Mouse (Mus musculus) right cerebral cortex, postnatal 14 days (tissue): ENCODE results near the gene Vmn2r50.
"Not testable (repeated sequence)": the region's sequence is repeated elsewhere in the genome, so short reads cannot be mapped to it uniquely, and the experiment has no call there.

Experiments
- DNase-seq: peaks from one replicate; pipeline ENCODE4 v3.0.0; 2022

Vmn2r50 gene

GRCm38 (mm10) chr7:10053196-10053595 lies at the start of gene Vmn2r50:
TSS of gene Vmn2r50 (minus strand) at chr7:10053296.
- DNase-seq = not testable (repeated sequence)

GRCm38 (mm10) chr7:9992157-9992556 lies 60.9 kb downstream of the Vmn2r50 start, which contains the start of gene Vmn2r49:
TSS of gene Vmn2r49 (minus strand) at chr7:9992257.
- DNase-seq = not testable (repeated sequence)
